ENCODE assay signal across 9 mouse cellular contexts in the genomic region with DNA sequence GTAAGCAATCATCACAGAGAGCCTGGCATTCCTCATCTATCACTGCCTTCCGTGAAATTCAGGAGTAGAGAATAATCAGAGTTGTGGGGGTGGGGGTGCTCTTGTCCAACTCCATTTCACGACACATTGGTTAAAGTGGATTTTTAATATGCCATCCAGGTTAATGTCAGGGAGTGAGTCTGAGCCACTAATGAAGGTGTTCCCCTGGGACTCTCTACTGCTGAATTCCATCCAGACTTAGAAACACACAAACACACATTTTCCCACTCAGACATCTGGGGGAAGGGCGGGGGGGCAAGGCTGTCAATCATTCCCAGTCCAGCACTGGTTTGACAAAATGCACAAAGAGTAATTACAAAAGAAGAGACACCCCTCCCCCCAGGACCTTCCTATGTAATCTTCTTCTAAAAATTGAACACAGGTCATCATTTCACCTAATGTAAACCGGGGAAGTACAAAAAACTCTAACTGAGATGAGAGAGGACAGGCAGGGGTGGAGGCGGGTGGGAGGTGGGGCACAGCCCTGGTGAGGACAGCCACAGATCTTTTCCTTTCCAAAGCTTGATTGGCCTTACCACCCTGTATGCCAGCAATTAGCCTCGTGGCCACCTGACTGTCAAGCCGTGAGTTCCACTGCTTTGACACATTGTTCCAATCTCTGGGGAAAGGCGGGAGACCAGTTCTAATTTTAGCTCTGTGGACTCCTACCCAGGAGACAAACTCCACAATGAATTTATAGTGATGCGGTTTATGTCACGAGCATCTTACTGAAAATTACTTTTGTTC.
A peak's percentile ranks its signal among the peaks of the same experiment; 100 is the strongest.
DNase-seq lines count a peak whose midpoint lies in the region; ATAC-seq lines count a peak whose summit lies in the region.
"Had no signal": no experiment of that assay in that cellular context is flagged by ENCODE, and none has a peak within 500 bp of the region (broad histone marks: within the 10 kb centered on the region; RNA-seq: fewer than 3 reads in every experiment).

No protein-coding gene starts in this region.

- no peak for ATAC-seq in embryonic facial prominence, embryonic 12.5 days (ENCODE audit: insufficient number of reproducible peaks, insufficient read depth, low FRiP score, low TSS enrichment)
- ATAC-seq in midbrain, embryonic 15.5 days (replicated peaks): peak; percentile 69; the same call in 1 of the 2 replicates

- no peaks in the 10 kb centered on the region for H3K36me3 ChIP-seq in heart, embryonic 10.5 days
- H3K36me3 ChIP-seq in embryonic facial prominence, embryonic 12.5 days: no peaks in the 10 kb centered on the region
- H3K36me3 ChIP-seq in midbrain, embryonic 15.5 days (replicated peaks): no peaks in the 10 kb centered on the region

- peak overlapping the region; percentile 72; the same call in 1 of the 2 replicates for H3K27ac ChIP-seq in heart, embryonic 10.5 days
- peak overlapping the region; percentile 26; the same call in 1 of the 2 replicates for H3K27ac ChIP-seq in embryonic facial prominence, embryonic 12.5 days
- no peak overlapping the region for H3K27ac ChIP-seq in midbrain, embryonic 15.5 days

- no peak for DNase-seq in heart, embryonic 10.5 days (ENCODE audit: low spot score)
- no peak for DNase-seq in heart, adult 11 months
- DNase-seq in heart, postnatal 4 days: peak; percentile 15
- DNase-seq in kidney, postnatal 36 days: no peak
- DNase-seq in left cerebral cortex, adult 8-10 months (ENCODE audit: low spot score in 2 of 2): no peak
- DNase-seq in spleen, postnatal 10 days (ENCODE audit: low spot score in 2 of 2): no peak
- DNase-seq: thymus, postnatal 36 days had no signal

- peaks cover 39% of the 10 kb centered on the region for H3K4me1 ChIP-seq in heart, embryonic 10.5 days
- H3K4me1 ChIP-seq in embryonic facial prominence, embryonic 12.5 days: peaks cover 28% of the 10 kb centered on the region
- peaks cover 9% of the 10 kb centered on the region; the same call in 1 of the 2 replicates for H3K4me1 ChIP-seq in midbrain, embryonic 15.5 days

- H3K4me3 ChIP-seq in heart, embryonic 10.5 days: no peak overlapping the region
- H3K4me3 ChIP-seq in embryonic facial prominence, embryonic 12.5 days: no peak overlapping the region
- H3K4me3 ChIP-seq in midbrain, embryonic 15.5 days: no peak overlapping the region

- no peak overlapping the region for H3K9ac ChIP-seq in embryonic facial prominence, embryonic 12.5 days
- no peak overlapping the region for H3K9ac ChIP-seq in midbrain, embryonic 15.5 days

- H3K9me3 ChIP-seq in heart, embryonic 10.5 days: no peaks in the 10 kb centered on the region
- H3K9me3 ChIP-seq in embryonic facial prominence, embryonic 12.5 days: no peaks in the 10 kb centered on the region
- no peaks in the 10 kb centered on the region for H3K9me3 ChIP-seq in midbrain, embryonic 15.5 days

- no peaks in the 10 kb centered on the region for H3K27me3 ChIP-seq in heart, embryonic 10.5 days (ENCODE audit: insufficient read depth, poor library complexity, severe bottlenecking)
- H3K27me3 ChIP-seq in embryonic facial prominence, embryonic 12.5 days: no peaks in the 10 kb centered on the region
- H3K27me3 ChIP-seq in midbrain, embryonic 15.5 days (replicated peaks): 0 out of 2 replicates have a peak, but pooled peaks cover 3% of the 10 kb centered on the region

- WGBS in heart, embryonic 10.5 days: 36% methylated on average over 10 of the region's 10 CpGs
- WGBS in embryonic facial prominence, embryonic 12.5 days: 29% methylated on average over 10 of the region's 10 CpGs
- WGBS in midbrain, embryonic 15.5 days: 41% methylated on average over 10 of the region's 10 CpGs

- no peak overlapping the region for H3K4me2 ChIP-seq in embryonic facial prominence, embryonic 12.5 days (replicated peaks)
- no peak overlapping the region for H3K4me2 ChIP-seq in midbrain, embryonic 15.5 days
